Mouse (Mus musculus) activated CD4-positive, CD25-positive, alpha-beta regulatory T cell, adult 4 months (primary cell): ENCODE measurements around the gene Nabp2. TPM values are rescaled to one million over a fixed set of nuclear protein-coding genes. Genes with fewer than 3 reads are reported as not detected.
A peak's percentile ranks its signal among the peaks of the same experiment; 100 is the strongest.

Experiments
- ATAC-seq: one replicate; pipeline ENCODE4 v1.8.0; 2017
- polyA plus RNA-seq, 2 experiments: library from polyadenylated mRNA; unstranded; fragments of 100-300 nt; shearing (Covaris generic); gene quantifications; one replicate each; pipeline ENCODE4 v1.2.1; 2017

Nabp2 gene
- polyA plus RNA-seq, 2 experiments from 2014 or later = 75.0 to 81.0 TPM

- no peak for ATAC-seq
Observed at GRCm38 (mm10) chr10:128429052-128429451, 17.8 kb upstream of the Nabp2 start.

- ATAC-seq = no peak
Observed at GRCm38 (mm10) chr10:128425260-128425659, 14.0 kb upstream of the Nabp2 start.

- ATAC-seq = peak; percentile 91
Observed at GRCm38 (mm10) chr10:128424604-128425003, 13.3 kb upstream of the Nabp2 start.

- ATAC-seq = no peak
Observed at GRCm38 (mm10) chr10:128422426-128422825, 11.1 kb upstream of the Nabp2 start.

GRCm38 (mm10) chr10:128414848-128415247 lies 3.6 kb upstream of the Nabp2 start:
- no peak for ATAC-seq

- no peak for ATAC-seq
Observed at GRCm38 (mm10) chr10:128413076-128413475, 1.8 kb upstream of the Nabp2 start.

- ATAC-seq = no peak
Observed at GRCm38 (mm10) chr10:128412558-128412957, 1.3 kb upstream of the Nabp2 start.

GRCm38 (mm10) chr10:128412055-128412381 lies 726 bp upstream of the Nabp2 start:
- ATAC-seq = no peak

- no peak for ATAC-seq
Observed at GRCm38 (mm10) chr10:128410560-128410845, 789 bp downstream of the Nabp2 start.

GRCm38 (mm10) chr10:128409692-128410559 lies 1.4 kb downstream of the Nabp2 start:
- ATAC-seq = peak; percentile 86

GRCm38 (mm10) chr10:128408591-128409535 lies 2.4 kb downstream of the Nabp2 start:
- ATAC-seq = no peak

- no peak for ATAC-seq
Observed at GRCm38 (mm10) chr10:128403931-128404330, 7.4 kb downstream of the Nabp2 start.

GRCm38 (mm10) chr10:128401638-128402037 lies 9.7 kb downstream of the Nabp2 start:
- ATAC-seq = no peak

GRCm38 (mm10) chr10:128401056-128401455 lies 10.2 kb downstream of the Nabp2 start, which contains the start of gene Slc39a5:
Slc39a5 (minus strand) TSS chr10:128401229.
- ATAC-seq = no peak

GRCm38 (mm10) chr10:128400338-128400737 lies 11.0 kb downstream of the Nabp2 start:
- ATAC-seq = no peak

- ATAC-seq = no peak
Observed at GRCm38 (mm10) chr10:128397466-128397865, 13.8 kb downstream of the Nabp2 start.

- ATAC-seq = no peak
Observed at GRCm38 (mm10) chr10:128396716-128397264, 14.5 kb downstream of the Nabp2 start.

- no peak for ATAC-seq
Observed at GRCm38 (mm10) chr10:128396017-128396673, 15.1 kb downstream of the Nabp2 start.

GRCm38 (mm10) chr10:128391850-128392249 lies 19.4 kb downstream of the Nabp2 start:
- no peak for ATAC-seq

GRCm38 (mm10) chr10:128390366-128390765 lies 20.9 kb downstream of the Nabp2 start:
- no peak for ATAC-seq

GRCm38 (mm10) chr10:128389570-128389969 lies 21.7 kb downstream of the Nabp2 start:
- no peak for ATAC-seq

GRCm38 (mm10) chr10:128388941-128389340 lies 22.4 kb downstream of the Nabp2 start:
- ATAC-seq = no peak

GRCm38 (mm10) chr10:128385902-128386301 lies 25.4 kb downstream of the Nabp2 start:
- no peak for ATAC-seq
